Mouse (Mus musculus): ENCODE measurements at regions not wholly inside any gene's neighbourhood (a gene's known extent, or its start where the extent isn't known, plus 50 kb on each side); places are given as distances from the start of the nearest gene placed in this dataset.

GRCm38 (mm10) chr7:117757033-117757432 lies 359.0 kb downstream of the Rps15a start:
- 56% methylated on average over 4 of the region's 4 CpGs for WGBS
- Histone ChIP-seq H3K4me3 (ENCODE audit: insufficient read depth, low read depth, low read length) (no peak overlapping the region), H3K4me1 (ENCODE audit: control insufficient read depth, insufficient read depth, low read length) (no peaks in the 10 kb centered on the region), H3K27ac (ENCODE audit: insufficient read depth, low read depth, low read length) (no peak overlapping the region)
- TF ChIP-seq POLR2A (IDR thresholded peaks at IDR 0.05; ENCODE audit: insufficient read depth, low read depth, low read length) (no peak), CTCF (IDR thresholded peaks at IDR 0.05; ENCODE audit: insufficient read depth, low read depth, low read length) (no peak)

- 65% methylated on average over 5 of the region's 5 CpGs for WGBS
These were observed 360.2 kb downstream of the Rps15a start for GRCm38 (mm10) chr7:117755830-117756229.

GRCm38 (mm10) chr7:117753296-117753695 lies 362.7 kb downstream of the Rps15a start:
- no peak overlapping the region for H3K4me3 ChIP-seq (ENCODE audit: insufficient read depth, low read depth, low read length)
- TF ChIP-seq POLR2A (IDR thresholded peaks at IDR 0.05; ENCODE audit: insufficient read depth, low read depth, low read length) (no peak), CTCF (IDR thresholded peaks at IDR 0.05; ENCODE audit: insufficient read depth, low read depth, low read length) (no peak)
- WGBS = 65% methylated on average over 5 of the region's 5 CpGs
- no peaks in the 10 kb centered on the region for H3K4me1 ChIP-seq (ENCODE audit: control insufficient read depth, insufficient read depth, low read length)
- no peak overlapping the region for H3K27ac ChIP-seq (ENCODE audit: insufficient read depth, low read depth, low read length)

More at GRCm38 (mm10) chr7:117755830-117756229, 360.2 kb downstream of the Rps15a start:
- Histone ChIP-seq H3K4me1 (ENCODE audit: control insufficient read depth, insufficient read depth, low read length) (no peaks in the 10 kb centered on the region), H3K4me3 (ENCODE audit: insufficient read depth, low read depth, low read length) (no peak overlapping the region), H3K27ac (ENCODE audit: insufficient read depth, low read depth, low read length) (no peak overlapping the region)
- TF ChIP-seq POLR2A (IDR thresholded peaks at IDR 0.05; ENCODE audit: insufficient read depth, low read depth, low read length) (no peak), CTCF (IDR thresholded peaks at IDR 0.05; ENCODE audit: insufficient read depth, low read depth, low read length) (no peak)

GRCm38 (mm10) chr7:117752302-117753185 lies 363.4 kb downstream of the Rps15a start:
- Histone ChIP-seq H3K4me1 (ENCODE audit: control insufficient read depth, insufficient read depth, low read length) (no peaks in the 10 kb centered on the region), H3K27ac (ENCODE audit: insufficient read depth, low read depth, low read length) (no peak overlapping the region), H3K4me3 (ENCODE audit: insufficient read depth, low read depth, low read length) (no peak overlapping the region)
- TF ChIP-seq POLR2A (IDR thresholded peaks at IDR 0.05; ENCODE audit: insufficient read depth, low read depth, low read length) = no peak
- no peak for TF ChIP-seq CTCF (IDR thresholded peaks at IDR 0.05; ENCODE audit: insufficient read depth, low read depth, low read length)
- WGBS = 85% methylated on average over 12 of the region's 12 CpGs

- WGBS = 85% methylated on average over 4 of the region's 4 CpGs
- Histone ChIP-seq H3K4me3 (ENCODE audit: insufficient read depth, low read depth, low read length) (no peak overlapping the region), H3K27ac (ENCODE audit: insufficient read depth, low read depth, low read length) (no peak overlapping the region), H3K4me1 (ENCODE audit: control insufficient read depth, insufficient read depth, low read length) (no peaks in the 10 kb centered on the region)
- TF ChIP-seq CTCF (IDR thresholded peaks at IDR 0.05; ENCODE audit: insufficient read depth, low read depth, low read length) = no peak
- TF ChIP-seq POLR2A (IDR thresholded peaks at IDR 0.05; ENCODE audit: insufficient read depth, low read depth, low read length) = no peak
These were observed 367.2 kb downstream of the Xylt1 start for GRCm38 (mm10) chr7:117747991-117748390.

GRCm38 (mm10) chr7:117746393-117746792 lies 365.6 kb downstream of the Xylt1 start:
- 33% methylated on average over 4 of the region's 4 CpGs for WGBS

GRCm38 (mm10) chr7:117739706-117740105 lies 358.9 kb downstream of the Xylt1 start:
- no peak for TF ChIP-seq POLR2A (IDR thresholded peaks at IDR 0.05; ENCODE audit: insufficient read depth, low read depth, low read length)
- no peak for TF ChIP-seq CTCF (IDR thresholded peaks at IDR 0.05; ENCODE audit: insufficient read depth, low read depth, low read length)
- WGBS = 44% methylated on average over 6 of the region's 6 CpGs
- no peak overlapping the region for H3K4me3 ChIP-seq (ENCODE audit: insufficient read depth, low read depth, low read length)
- no peaks in the 10 kb centered on the region for H3K4me1 ChIP-seq (ENCODE audit: control insufficient read depth, insufficient read depth, low read length)
- H3K27ac ChIP-seq (ENCODE audit: insufficient read depth, low read depth, low read length) = no peak overlapping the region

More at GRCm38 (mm10) chr7:117746393-117746792, 365.6 kb downstream of the Xylt1 start:
- no peak overlapping the region for H3K27ac ChIP-seq (ENCODE audit: insufficient read depth, low read depth, low read length)
- no peak overlapping the region for H3K4me3 ChIP-seq (ENCODE audit: insufficient read depth, low read depth, low read length)
- H3K4me1 ChIP-seq (ENCODE audit: control insufficient read depth, insufficient read depth, low read length) = no peaks in the 10 kb centered on the region
- no peak for TF ChIP-seq CTCF (IDR thresholded peaks at IDR 0.05; ENCODE audit: insufficient read depth, low read depth, low read length)
- TF ChIP-seq POLR2A (IDR thresholded peaks at IDR 0.05; ENCODE audit: insufficient read depth, low read depth, low read length) = no peak

GRCm38 (mm10) chr7:117735699-117736020 lies 354.9 kb downstream of the Xylt1 start:
- no peak overlapping the region for H3K27ac ChIP-seq (ENCODE audit: insufficient read depth, low read depth, low read length)
- no peak for TF ChIP-seq CTCF (IDR thresholded peaks at IDR 0.05; ENCODE audit: insufficient read depth, low read depth, low read length)
- TF ChIP-seq POLR2A (IDR thresholded peaks at IDR 0.05; ENCODE audit: insufficient read depth, low read depth, low read length) = no peak
- 56% methylated on average over 3 of the region's 3 CpGs for WGBS
- H3K4me1 ChIP-seq (ENCODE audit: control insufficient read depth, insufficient read depth, low read length) = no peaks in the 10 kb centered on the region
- no peak overlapping the region for H3K4me3 ChIP-seq (ENCODE audit: insufficient read depth, low read depth, low read length)

GRCm38 (mm10) chr7:117734994-117735698 lies 354.4 kb downstream of the Xylt1 start:
- 46% methylated on average over 7 of the region's 7 CpGs for WGBS

More at GRCm38 (mm10) chr7:117734994-117735698, 354.4 kb downstream of the Xylt1 start:
- TF ChIP-seq CTCF (IDR thresholded peaks at IDR 0.05; ENCODE audit: insufficient read depth, low read depth, low read length) = no peak
- no peak for TF ChIP-seq POLR2A (IDR thresholded peaks at IDR 0.05; ENCODE audit: insufficient read depth, low read depth, low read length)
- Histone ChIP-seq H3K4me3 (ENCODE audit: insufficient read depth, low read depth, low read length) (no peak overlapping the region), H3K4me1 (ENCODE audit: control insufficient read depth, insufficient read depth, low read length) (no peaks in the 10 kb centered on the region), H3K27ac (ENCODE audit: insufficient read depth, low read depth, low read length) (no peak overlapping the region)

Measured in olfactory bulb, adult 2 months (tissue).